9 mouse cellular contexts compared by ENCODE assay signal in the genomic region with DNA sequence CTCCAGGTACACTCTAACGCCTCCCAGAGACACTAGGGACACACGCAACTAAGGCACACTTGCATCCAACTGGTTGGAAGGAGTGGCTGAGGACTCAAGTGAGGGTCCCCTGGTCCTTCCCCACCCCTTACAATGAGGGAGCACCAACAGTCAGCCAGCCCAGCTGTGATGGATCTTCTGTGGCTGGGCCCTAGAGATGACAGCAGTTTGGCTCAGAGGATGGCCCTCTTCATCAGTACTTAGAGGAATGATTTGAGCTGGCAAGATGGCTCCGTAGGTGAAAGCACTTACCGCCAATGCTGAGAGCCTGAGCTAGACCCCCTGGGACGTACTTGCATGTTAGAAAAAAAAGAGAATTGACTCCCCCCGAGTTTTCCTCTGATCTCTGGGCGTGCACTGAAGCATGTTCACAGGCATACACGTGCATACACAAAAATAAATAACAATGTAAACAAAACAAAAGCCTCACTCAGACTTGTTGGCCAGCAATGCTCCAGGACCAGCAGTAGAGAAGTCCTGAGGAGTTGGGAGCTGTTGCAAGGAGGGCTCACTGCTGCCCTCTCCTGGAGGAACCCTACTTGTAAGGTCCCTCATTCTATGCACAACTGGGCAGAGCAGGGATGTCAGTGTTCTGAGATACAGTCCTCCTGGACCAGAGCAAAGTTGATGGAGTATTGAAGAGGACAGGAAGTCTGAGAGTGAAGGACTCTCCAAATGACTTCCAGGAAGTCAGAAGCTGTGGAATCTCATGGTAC. TPM values are rescaled to one million over a fixed set of nuclear protein-coding genes. Genes with fewer than 3 reads are reported as not detected.
DNase-seq lines count a peak whose midpoint lies in the region; ATAC-seq and TF ChIP-seq lines count a peak whose summit lies in the region.
"Had no signal": no experiment of that assay in that cellular context is flagged by ENCODE, and none has a peak within 500 bp of the region (broad histone marks: within the 10 kb centered on the region; RNA-seq: fewer than 3 reads in every experiment).

No protein-coding gene starts in this region.

- no peaks in the 10 kb centered on the region for H3K9me3 ChIP-seq in MEL (replicated peaks; ENCODE audit: insufficient read depth, low read length)
- H3K9me3 ChIP-seq in heart, embryonic 16.5 days (replicated peaks; ENCODE audit: control insufficient read depth, low read length), result no peaks in the 10 kb centered on the region

- peak; percentile 59 for TF ChIP-seq RAD21 in MEL (IDR thresholded peaks at IDR 0.05; ENCODE audit: low read depth, low read length)

- H3K9ac ChIP-seq in MEL (ENCODE audit: control insufficient read depth, low read depth, low read length, poor library complexity, severe bottlenecking), result no peak overlapping the region
- no peak overlapping the region for H3K9ac ChIP-seq in heart, embryonic 16.5 days (ENCODE audit: low read length)

- no peak for TF ChIP-seq EP300 in MEL (IDR thresholded peaks at IDR 0.05; ENCODE audit: low read depth in 1 of 2, low read length in 2 of 2)

- no peaks in the 10 kb centered on the region for H3K4me1 ChIP-seq in MEL (ENCODE audit: control insufficient read depth in 1 of 2, insufficient read depth in 2 of 2, low read length in 2 of 2)
- H3K4me1 ChIP-seq in heart, embryonic 16.5 days (ENCODE audit: control insufficient read depth, insufficient read depth, low read length), result peaks cover 15% of the 10 kb centered on the region

- H3K4me3 ChIP-seq in MEL (ENCODE audit: control insufficient read depth in 1 of 2, insufficient read depth in 1 of 2, low read depth in 2 of 2, low read length in 2 of 2), result no peak overlapping the region
- H3K4me3 ChIP-seq in heart, embryonic 16.5 days (ENCODE audit: low read length), result no peak overlapping the region

- DNase-seq in MEL (ENCODE audit: low read depth, low spot score), result peak; percentile 87
- DNase-seq in adrenal gland, adult 8-10 months, result peak; percentile 47
- peak; percentile 83 for DNase-seq in embryo, embryonic 10.5 days (ENCODE audit: low spot score)
- DNase-seq in layer of hippocampus, adult 9-10 months (ENCODE audit: low spot score), result peak; percentile 78
- DNase-seq in lung, postnatal 25 days (ENCODE audit: low spot score), result peak; percentile 81
- peak; percentile 28 to 60 for DNase-seq in spleen, postnatal 14 days (ENCODE audit: low spot score in 2 of 2)

- no peaks in the 10 kb centered on the region for H3K79me2 ChIP-seq in MEL (ENCODE audit: control insufficient read depth, insufficient read depth, low read length, poor library complexity)

- no peak overlapping the region for H3K27ac ChIP-seq in MEL (ENCODE audit: control insufficient read depth, low read depth, low read length)
- H3K27ac ChIP-seq in heart, embryonic 16.5 days (ENCODE audit: low read length), result no peak overlapping the region

- H3K36me3 ChIP-seq in MEL (ENCODE audit: control insufficient read depth in 1 of 2, insufficient read depth in 2 of 2, low read length in 2 of 2), result no peaks in the 10 kb centered on the region
- H3K36me3 ChIP-seq in heart, embryonic 16.5 days (ENCODE audit: control insufficient read depth, insufficient read depth), result no peaks in the 10 kb centered on the region

- 63% methylated on average over 8 of the region's 8 CpGs for WGBS in heart, embryonic 16.5 days

- no peak for TF ChIP-seq POLR2A in MEL (IDR thresholded peaks at IDR 0.05; ENCODE audit: control insufficient read depth in 1 of 2, insufficient read depth in 1 of 2, low read depth in 1 of 2, low read length in 2 of 2, poor library complexity in 1 of 2)

- ATAC-seq in heart, embryonic 16.5 days (replicated peaks; ENCODE audit: extremely low read depth, insufficient read depth, low FRiP score), result 0 out of 2 replicates have a peak, but pooled peaks have one; percentile 47
- ATAC-seq in inflammation-experienced regulatory T-cells, adult 6 months, result no peak

- TF ChIP-seq CTCF in MEL (IDR thresholded peaks at IDR 0.05 in 2 of 3, conservative IDR thresholded peaks at IDR 0.05 in 1 of 3; ENCODE audit: control insufficient read depth in 1 of 3, insufficient read depth in 1 of 3, low read depth in 2 of 3, low read length in 3 of 3, poor library complexity in 1 of 3, severe bottlenecking in 1 of 3), result peak; percentile 85 to 96 (median 88)

- peaks cover 8 to 9% of the 10 kb centered on the region in 2 experiments; a peak in 3 of 4 replicates for H3K27me3 ChIP-seq in MEL (ENCODE audit: control insufficient read depth in 1 of 2, insufficient read depth in 2 of 2, low read length in 2 of 2)
- no peaks in the 10 kb centered on the region for H3K27me3 ChIP-seq in heart, embryonic 16.5 days (ENCODE audit: control insufficient read depth, insufficient read depth, low read length)

- no peak overlapping the region for H3K4me2 ChIP-seq in heart, embryonic 16.5 days (ENCODE audit: low read depth, low read length)

TF ChIP-seq in MEL, 35 proteins besides CTCF, POLR2A, EP300 and RAD21:
- TF ChIP-seq ZC3H11A (IDR thresholded peaks at IDR 0.05; ENCODE audit: low read depth, low read length), result peak; percentile 54
- TF ChIP-seq SMC3 (IDR thresholded peaks at IDR 0.05; ENCODE audit: low read depth, low read length), result peak; percentile 86
- TF ChIP-seq POLR2AphosphoS2 (IDR thresholded peaks at IDR 0.05; ENCODE audit: low read length), result no peak

RNA-seq across cellular contexts. Expression of a gene that starts 2.4 kb away (rescaled TPM):
- total RNA-seq in MEL (2012; rRNA removed), result not detected in 2 replicates
- polyA plus RNA-seq in MEL (2012; ENCODE audit: insufficient read depth in 1 of 2, insufficient read length in 2 of 2, low read depth in 1 of 2, low replicate concordance in 2 of 2, missing spikeins in 1 of 2), result not detected
- total RNA-seq in adrenal gland, adult 8-10 months (2022), result not detected
- 1.1 and 1.5 TPM in 2 replicates for polyA plus RNA-seq in heart, embryonic 16.5 days (2015; fragmentation: Nextera tagmentation; extraction: Ambion mirVana)
- polyA plus RNA-seq in inflammation-experienced regulatory T-cells, adult 6 months (2017; shearing (Covaris generic)), result not detected
- polyA plus RNA-seq: liver, embryonic 16.5 days had no signal

RNA-seq across cellular contexts. Expression of a gene that starts 33.2 kb away (rescaled TPM):
- total RNA-seq in MEL (2012; rRNA removed), result not detected in 2 replicates
- under 1 TPM in 1 of 2 experiments, not detected in 1; 0.04 TPM for polyA plus RNA-seq in MEL (2012; ENCODE audit: insufficient read depth in 1 of 2, insufficient read length in 2 of 2, low read depth in 1 of 2, low replicate concordance in 2 of 2, missing spikeins in 1 of 2)
- total RNA-seq in adrenal gland, adult 8-10 months (2022), result under 1 TPM in 2 of 4 experiments, not detected in 2; 0.13 to 0.55 TPM
- polyA plus RNA-seq in heart, embryonic 16.5 days (2015; fragmentation: Nextera tagmentation; extraction: Ambion mirVana), result 0.17 and 0.39 TPM in 2 replicates
- not detected for polyA plus RNA-seq in inflammation-experienced regulatory T-cells, adult 6 months (2017; shearing (Covaris generic))
